Mouse (Mus musculus) forebrain, embryonic 10.5 days (tissue): ENCODE measurements around the gene Ddx19a. TPM values are rescaled to one million over a fixed set of nuclear protein-coding genes. Genes with fewer than 3 reads are reported as not detected.
A peak's percentile ranks its signal among the peaks of the same experiment; 100 is the strongest.
"Not testable (repeated sequence)": the region's sequence is repeated elsewhere in the genome, so short reads cannot be mapped to it uniquely, and the experiment has no call there.

ENCODE experiments used
- DNase-seq: peaks from one replicate; pipeline ENCODE4 v3.0.0-alpha.2; 2017; ENCODE audit warnings: low spot score; ENCODE audit errors: extremely low spot score
- H3K27ac ChIP-seq: fragments of 300-500 bp; sonication (generic); 2 replicates; pipeline ENCODE4 v1.5.1; 2016; ENCODE audit warnings: mild to moderate bottlenecking
- H3K27me3 ChIP-seq: fragments of 300-500 bp; sonication (generic); 2 replicates; pipeline ENCODE4 v1.6.1; 2016; ENCODE audit warnings: mild to moderate bottlenecking; ENCODE audit not compliant: poor library complexity, severe bottlenecking
- H3K36me3 ChIP-seq: fragments of 300-500 bp; sonication (generic); replicated peaks from 2 replicates; pipeline ENCODE4 v1.6.1; 2016; ENCODE audit warnings: mild to moderate bottlenecking, moderate library complexity
- H3K4me1 ChIP-seq: fragments of 300-500 bp; sonication (generic); 2 replicates; pipeline ENCODE4 v1.6.1; 2016
- H3K4me3 ChIP-seq: fragments of 300-500 bp; sonication (generic); 2 replicates; pipeline ENCODE4 v1.5.1; 2016; ENCODE audit warnings: mild to moderate bottlenecking, moderate library complexity
- H3K9me3 ChIP-seq: fragments of 300-500 bp; sonication (generic); 2 replicates; pipeline ENCODE4 v1.6.1; 2016; ENCODE audit warnings: mild to moderate bottlenecking, moderate library complexity
- WGBS: fragments of 180-500 bp; shearing (Covaris S2); methylation state at CpG from one replicate; pipeline ENCODE4 v1.1.7; 2016; 5-methylcytosine and 5-hydroxymethylcytosine counted together
- polyA plus RNA-seq: library from polyadenylated mRNA; unstranded; fragments of >200 nt; fragmentation: Nextera tagmentation; extraction: Ambion mirVana; gene quantifications from 2 replicates; pipeline ENCODE4 v1.2.1, GENCODE M21; 2016

The Ddx19a gene
- polyA plus RNA-seq = 27.4 and 27.6 TPM in 2 replicates

GRCm38 (mm10) chr8:110997547-110998531 lies at the start of gene Ddx19a:
Gene Ddx19a (minus strand): TSS chr8:110997800.
- Histone ChIP-seq H3K36me3 (peaks cover 32% of the 10 kb centered on the region), H3K4me3 (peak within 1 kb of the TSS; percentile 91), H3K9me3 (no peaks in the 10 kb centered on the region), H3K4me1 (peaks cover 19% of the 10 kb centered on the region), H3K27ac (peak within 1 kb of the TSS; percentile 89), H3K27me3 (no peaks in the 10 kb centered on the region)
- WGBS = 3% methylated on average over 58 of the region's 58 CpGs
- DNase-seq = peak; percentile 86

- no peak overlapping the region for H3K27ac ChIP-seq
- no peaks in the 10 kb centered on the region for H3K27me3 ChIP-seq
- no peak for DNase-seq
- peaks cover 100% of the 10 kb centered on the region for H3K36me3 ChIP-seq
- H3K4me1 ChIP-seq = no peaks in the 10 kb centered on the region
- WGBS = 37% methylated on average over 2 of the region's 2 CpGs
- no peaks in the 10 kb centered on the region for H3K9me3 ChIP-seq
- no peak overlapping the region for H3K4me3 ChIP-seq
Observed at GRCm38 (mm10) chr8:111044003-111044734, 46.6 kb upstream of the Ddx19a start.

- DNase-seq = no peak
- no peaks in the 10 kb centered on the region for H3K4me1 ChIP-seq
- H3K36me3 ChIP-seq = peaks cover 100% of the 10 kb centered on the region
- no peaks in the 10 kb centered on the region for H3K27me3 ChIP-seq
- no peak overlapping the region for H3K27ac ChIP-seq
- WGBS = 96% methylated on average over 19 of the region's 19 CpGs
- no peaks in the 10 kb centered on the region for H3K9me3 ChIP-seq
- H3K4me3 ChIP-seq = no peak overlapping the region
Observed at GRCm38 (mm10) chr8:111042546-111042945, 44.9 kb upstream of the Ddx19a start.

GRCm38 (mm10) chr8:111036591-111036990 lies 39.0 kb upstream of the Ddx19a start:
- WGBS = 93% methylated on average over 15 of the region's 15 CpGs

GRCm38 (mm10) chr8:111034276-111034675 lies 36.7 kb upstream of the Ddx19a start:
- Histone ChIP-seq H3K27ac (peak overlapping the region; percentile 97), H3K36me3 (peaks cover 42% of the 10 kb centered on the region), H3K4me3 (peak overlapping the region; percentile 78), H3K9me3 (no peaks in the 10 kb centered on the region), H3K27me3 (peaks cover 16% of the 10 kb centered on the region), H3K4me1 (peaks cover 20% of the 10 kb centered on the region)
- 25% methylated on average over 12 of the region's 12 CpGs for WGBS
- DNase-seq = no peak

More at GRCm38 (mm10) chr8:111036591-111036990, 39.0 kb upstream of the Ddx19a start:
- Histone ChIP-seq H3K4me1 (peaks cover 20% of the 10 kb centered on the region), H3K27me3 (peaks cover 5% of the 10 kb centered on the region), H3K36me3 (peaks cover 65% of the 10 kb centered on the region), H3K4me3 (no peak overlapping the region), H3K9me3 (no peaks in the 10 kb centered on the region), H3K27ac (no peak overlapping the region)
- no peak for DNase-seq

- Histone ChIP-seq H3K36me3 (peaks cover 35% of the 10 kb centered on the region), H3K4me1 (peaks cover 20% of the 10 kb centered on the region), H3K9me3 (no peaks in the 10 kb centered on the region), H3K4me3 (peak overlapping the region; percentile 78), H3K27me3 (peaks cover 16% of the 10 kb centered on the region), H3K27ac (peak overlapping the region; percentile 97)
- peak; percentile 97 for DNase-seq
- WGBS = 6% methylated on average over 37 of the region's 37 CpGs
Observed at GRCm38 (mm10) chr8:111033482-111034215, 36.0 kb upstream of the Ddx19a start.

GRCm38 (mm10) chr8:111032916-111033315 lies 35.3 kb upstream of the Ddx19a start, which contains the start of gene Aars:
Gene Aars (plus strand): TSS chr8:111033144.
- H3K9me3 ChIP-seq = no peaks in the 10 kb centered on the region
- H3K4me1 ChIP-seq = peaks cover 25% of the 10 kb centered on the region
- peak within 1 kb of the TSS; percentile 78 for H3K4me3 ChIP-seq
- DNase-seq = no peak
- peaks cover 16% of the 10 kb centered on the region for H3K27me3 ChIP-seq
- 95% methylated on average over 7 of the region's 7 CpGs for WGBS
- H3K27ac ChIP-seq = peak within 1 kb of the TSS; percentile 97
- H3K36me3 ChIP-seq = peaks cover 28% of the 10 kb centered on the region

GRCm38 (mm10) chr8:111031572-111031971 lies 34.0 kb upstream of the Ddx19a start, which contains the start of gene Ddx19b:
Gene Ddx19b (minus strand): TSS chr8:111031751.
- DNase-seq = no peak
- peaks cover 35% of the 10 kb centered on the region for H3K4me1 ChIP-seq
- H3K4me3 ChIP-seq = no peak within 1 kb of the TSS
- H3K9me3 ChIP-seq = no peaks in the 10 kb centered on the region
- peaks cover 16% of the 10 kb centered on the region for H3K27me3 ChIP-seq
- H3K36me3 ChIP-seq = peaks cover 14% of the 10 kb centered on the region
- 96% methylated on average over 19 of the region's 19 CpGs for WGBS
- no peak within 1 kb of the TSS for H3K27ac ChIP-seq

- Histone ChIP-seq H3K4me1 (peaks cover 29% of the 10 kb centered on the region), H3K27ac (no peak overlapping the region), H3K36me3 (no peaks in the 10 kb centered on the region), H3K4me3 (no peak overlapping the region), H3K27me3 (peaks cover 16% of the 10 kb centered on the region), H3K9me3 (no peaks in the 10 kb centered on the region)
- WGBS = 86% methylated on average over 6 of the region's 6 CpGs
- no peak for DNase-seq
Observed at GRCm38 (mm10) chr8:111030045-111030444, 32.4 kb upstream of the Ddx19a start.

GRCm38 (mm10) chr8:111029589-111029988 lies 32.0 kb upstream of the Ddx19a start:
- Histone ChIP-seq H3K36me3 (no peaks in the 10 kb centered on the region), H3K4me1 (peaks cover 24% of the 10 kb centered on the region), H3K27ac (no peak overlapping the region), H3K27me3 (peaks cover 16% of the 10 kb centered on the region), H3K9me3 (no peaks in the 10 kb centered on the region), H3K4me3 (no peak overlapping the region)
- no peak for DNase-seq
- 68% methylated on average over 4 of the region's 4 CpGs for WGBS

GRCm38 (mm10) chr8:111027391-111027937 lies 29.9 kb upstream of the Ddx19a start:
- no peaks in the 10 kb centered on the region for H3K9me3 ChIP-seq
- H3K36me3 ChIP-seq = no peaks in the 10 kb centered on the region
- peak overlapping the region; percentile 80 for H3K4me3 ChIP-seq
- H3K27me3 ChIP-seq = peaks cover 16% of the 10 kb centered on the region
- DNase-seq = peak; percentile 81
- under 1% methylated on average over 31 of the region's 31 CpGs for WGBS
- H3K27ac ChIP-seq = peak overlapping the region; percentile 86
- peaks cover 17% of the 10 kb centered on the region for H3K4me1 ChIP-seq

GRCm38 (mm10) chr8:111026609-111027008 lies 29.0 kb upstream of the Ddx19a start:
- DNase-seq, H3K9me3 ChIP-seq, H3K4me3 ChIP-seq, H3K27ac ChIP-seq, H3K36me3 ChIP-seq: not testable (repeated sequence)
- Histone ChIP-seq H3K4me1 (peaks cover 17% of the 10 kb centered on the region), H3K27me3 (peaks cover 11% of the 10 kb centered on the region)
- WGBS = 92% methylated on average over 2 of the region's 2 CpGs
